Mouse (Mus musculus) forebrain, embryonic 11.5 days (tissue): Measurements from ENCODE around the gene Hdc. TPM values are rescaled to one million over a fixed set of nuclear protein-coding genes. Genes with fewer than 3 reads are reported as not detected.
"Not testable (repeated sequence)": the region's sequence is repeated elsewhere in the genome, so short reads cannot be mapped to it uniquely, and the experiment has no call there.

Experiments
- ATAC-seq: fragments of 200-750 bp; cut with Nextera tagmentation; replicated peaks from 2 replicates; pipeline ENCODE4 v1.8.0; 2017; ENCODE audit warnings: moderate TSS enrichment; ENCODE audit not compliant: low FRiP score
- DNase-seq: peaks from one replicate; pipeline ENCODE4 v3.0.0-alpha.2; 2017; ENCODE audit warnings: low spot score
- H3K27ac ChIP-seq: fragments of 300-500 bp; sonication (generic); 2 replicates; pipeline ENCODE4 v1.5.1; 2014; ENCODE audit warnings: low read depth, low read length
- H3K27me3 ChIP-seq: fragments of 300-500 bp; sonication (generic); 2 replicates; pipeline ENCODE4 v1.6.1; 2014; ENCODE audit warnings: mild to moderate bottlenecking, low read length, mixed read lengths; ENCODE audit not compliant: control insufficient read depth, insufficient read depth
- H3K36me3 ChIP-seq: fragments of 300-500 bp; sonication (generic); 2 replicates; pipeline ENCODE4 v1.6.1; 2014; ENCODE audit warnings: mild to moderate bottlenecking, low read length, moderate library complexity, mixed read lengths; ENCODE audit not compliant: control insufficient read depth, insufficient read depth
- H3K4me1 ChIP-seq: fragments of 300-500 bp; sonication (generic); replicated peaks from 2 replicates; pipeline ENCODE4 v1.6.1; 2014; ENCODE audit warnings: low read length, mixed read lengths; ENCODE audit not compliant: control insufficient read depth, insufficient read depth
- H3K4me2 ChIP-seq: fragments of 300-500 bp; sonication (generic); 2 replicates; pipeline ENCODE4 v1.6.1; 2014; ENCODE audit warnings: low read depth, mild to moderate bottlenecking, low read length, moderate library complexity, mixed read lengths; ENCODE audit not compliant: severe bottlenecking
- H3K4me3 ChIP-seq: fragments of 300-500 bp; sonication (generic); 2 replicates; pipeline ENCODE4 v1.5.1; 2014; ENCODE audit warnings: low read depth, low read length
- H3K9ac ChIP-seq: fragments of 300-500 bp; sonication (generic); 2 replicates; pipeline ENCODE4 v1.6.1; 2014; ENCODE audit warnings: low read length
- H3K9me3 ChIP-seq: fragments of 300-500 bp; sonication (generic); 2 replicates; pipeline ENCODE4 v1.6.1; 2016; ENCODE audit warnings: low read length, mixed read lengths; ENCODE audit not compliant: control insufficient read depth
- WGBS: fragments of 180-500 bp; shearing (Covaris S2); extraction: QIAGEN DNeasy Blood & Tissue Kit; methylation state at CpG from one replicate; pipeline ENCODE4 v1.1.7; 2014; 5-methylcytosine and 5-hydroxymethylcytosine counted together
- polyA plus RNA-seq: library from polyadenylated mRNA; unstranded; fragments of >200 nt; fragmentation: Nextera tagmentation; extraction: Ambion mirVana; gene quantifications from 2 replicates; pipeline ENCODE4 v1.2.1, GENCODE M21; 2014

Hdc gene
- polyA plus RNA-seq, 1 experiment from 2014 or later = 0.75 TPM

- no peaks in the 10 kb centered on the region; the same call in 1 of the 2 replicates for H3K9me3 ChIP-seq
- H3K27me3 ChIP-seq = no peaks in the 10 kb centered on the region
- DNase-seq (no peak), ATAC-seq (no peak)
- no peaks in the 10 kb centered on the region for H3K4me1 ChIP-seq
- peaks cover 10% of the 10 kb centered on the region for H3K36me3 ChIP-seq
- H3K9ac ChIP-seq = no peak overlapping the region
- H3K27ac ChIP-seq = no peak overlapping the region
- no peak overlapping the region for H3K4me3 ChIP-seq
- 87% methylated on average over 12 of the region's 12 CpGs for WGBS
- H3K4me2 ChIP-seq = no peak overlapping the region
Observed at GRCm38 (mm10) chr2:126635939-126636823, 17.1 kb upstream of the Hdc start.

DNA sequence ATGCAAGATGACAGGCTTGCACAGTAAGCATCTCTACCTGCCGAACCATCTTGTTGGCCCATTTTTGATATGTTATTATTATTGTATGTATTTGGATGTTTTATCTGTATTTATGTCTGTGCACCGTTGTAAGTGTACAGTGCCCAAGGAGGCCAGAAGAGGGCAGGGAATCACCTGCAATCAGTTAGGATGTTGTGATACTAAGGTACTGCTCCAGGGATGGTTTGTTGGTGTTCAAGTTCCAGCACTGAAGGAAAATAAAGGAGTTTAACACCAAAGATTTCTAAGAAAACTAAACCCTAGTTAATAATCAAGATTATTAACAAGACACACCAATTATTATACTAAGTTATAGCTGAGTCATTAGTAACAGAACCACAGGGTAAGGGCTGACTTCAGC lies 14.1 kb upstream of the Hdc start:
- no peak for ATAC-seq
- H3K9ac ChIP-seq = no peak overlapping the region
- no peaks in the 10 kb centered on the region; the same call in 1 of the 2 replicates for H3K36me3 ChIP-seq
- no peak overlapping the region for H3K27ac ChIP-seq
- DNase-seq = no peak
- WGBS = 93% methylated on average over 2 of the region's 2 CpGs
- H3K4me2 ChIP-seq = no peak overlapping the region
- no peaks in the 10 kb centered on the region for H3K9me3 ChIP-seq
- H3K4me3 ChIP-seq = no peak overlapping the region
- no peaks in the 10 kb centered on the region for H3K4me1 ChIP-seq
- H3K27me3 ChIP-seq = no peaks in the 10 kb centered on the region

DNA sequence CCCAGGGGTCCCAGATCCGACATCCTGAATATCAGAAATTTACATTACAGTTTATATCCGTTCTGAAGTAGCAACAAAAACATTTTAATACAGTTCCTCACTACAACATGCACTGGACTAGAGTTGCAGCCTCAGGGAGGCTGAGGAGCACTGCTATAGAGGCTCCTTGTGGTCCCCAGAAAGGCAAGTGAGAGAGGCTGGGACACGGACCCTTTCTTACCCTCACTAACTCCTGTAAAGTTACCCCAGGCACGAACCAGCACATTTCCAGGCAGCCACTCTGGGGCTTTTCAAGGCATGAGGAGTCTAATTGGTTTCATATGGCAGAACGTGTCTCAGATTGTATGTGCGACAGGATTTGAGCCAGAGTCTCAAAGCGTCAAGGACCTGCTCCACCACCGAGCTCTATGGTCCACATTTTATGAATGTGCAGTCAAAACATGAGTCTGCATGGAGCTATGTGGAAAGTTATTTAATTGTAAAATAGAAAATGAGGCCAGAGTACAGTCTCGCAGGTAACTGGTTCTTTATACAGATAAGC lies 9.4 kb upstream of the Hdc start:
- H3K9me3 ChIP-seq = no peaks in the 10 kb centered on the region
- no peak overlapping the region for H3K27ac ChIP-seq
- WGBS = 85% methylated on average over 9 of the region's 9 CpGs
- no peak for ATAC-seq
- no peak overlapping the region for H3K4me3 ChIP-seq
- DNase-seq = no peak
- no peaks in the 10 kb centered on the region for H3K4me1 ChIP-seq
- H3K9ac ChIP-seq = no peak overlapping the region
- H3K4me2 ChIP-seq = no peak overlapping the region
- H3K36me3 ChIP-seq = no peaks in the 10 kb centered on the region
- no peaks in the 10 kb centered on the region for H3K27me3 ChIP-seq

DNA sequence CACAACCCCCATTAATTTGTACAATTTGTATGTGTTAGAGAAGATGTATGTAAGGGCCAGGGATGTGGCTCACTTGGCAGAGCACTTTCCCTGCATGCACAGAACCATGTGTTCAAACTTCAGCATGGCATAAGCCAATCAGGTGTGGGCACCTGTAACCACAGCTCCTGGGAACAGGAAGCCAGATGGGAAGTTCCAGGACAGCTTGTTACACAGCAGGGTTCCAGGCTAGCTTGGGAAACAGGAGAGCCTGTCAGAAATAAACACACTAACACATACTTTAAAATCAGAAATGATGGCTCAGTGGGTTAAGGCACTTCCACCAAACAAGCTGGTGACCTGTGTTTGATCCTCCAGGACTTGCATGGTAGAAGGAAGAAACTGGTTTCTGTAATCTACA lies 4.0 kb upstream of the Hdc start:
- H3K4me2 ChIP-seq = no peak overlapping the region
- ATAC-seq = no peak
- no peaks in the 10 kb centered on the region for H3K27me3 ChIP-seq
- H3K4me1 ChIP-seq = 0 out of 2 replicates have a peak, but pooled peaks cover 1% of the 10 kb centered on the region
- H3K9me3 ChIP-seq = no peaks in the 10 kb centered on the region
- no peak overlapping the region for H3K9ac ChIP-seq
- no peak overlapping the region for H3K27ac ChIP-seq
- no peak overlapping the region for H3K4me3 ChIP-seq
- no peak for DNase-seq
- no peaks in the 10 kb centered on the region for H3K36me3 ChIP-seq

- Histone ChIP-seq H3K9ac (no peak overlapping the region), H3K27me3 (no peaks in the 10 kb centered on the region), H3K4me3 (no peak overlapping the region), H3K27ac (no peak overlapping the region), H3K36me3 (no peaks in the 10 kb centered on the region), H3K4me2 (no peak overlapping the region), H3K9me3 (no peaks in the 10 kb centered on the region), H3K4me1 (0 out of 2 replicates have a peak, but pooled peaks cover 1% of the 10 kb centered on the region)
- DNase-seq (no peak), ATAC-seq (no peak)
- WGBS = 81% methylated on average over 2 of the region's 2 CpGs
Observed at GRCm38 (mm10) chr2:126622455-126622854, 3.4 kb upstream of the Hdc start.

DNA sequence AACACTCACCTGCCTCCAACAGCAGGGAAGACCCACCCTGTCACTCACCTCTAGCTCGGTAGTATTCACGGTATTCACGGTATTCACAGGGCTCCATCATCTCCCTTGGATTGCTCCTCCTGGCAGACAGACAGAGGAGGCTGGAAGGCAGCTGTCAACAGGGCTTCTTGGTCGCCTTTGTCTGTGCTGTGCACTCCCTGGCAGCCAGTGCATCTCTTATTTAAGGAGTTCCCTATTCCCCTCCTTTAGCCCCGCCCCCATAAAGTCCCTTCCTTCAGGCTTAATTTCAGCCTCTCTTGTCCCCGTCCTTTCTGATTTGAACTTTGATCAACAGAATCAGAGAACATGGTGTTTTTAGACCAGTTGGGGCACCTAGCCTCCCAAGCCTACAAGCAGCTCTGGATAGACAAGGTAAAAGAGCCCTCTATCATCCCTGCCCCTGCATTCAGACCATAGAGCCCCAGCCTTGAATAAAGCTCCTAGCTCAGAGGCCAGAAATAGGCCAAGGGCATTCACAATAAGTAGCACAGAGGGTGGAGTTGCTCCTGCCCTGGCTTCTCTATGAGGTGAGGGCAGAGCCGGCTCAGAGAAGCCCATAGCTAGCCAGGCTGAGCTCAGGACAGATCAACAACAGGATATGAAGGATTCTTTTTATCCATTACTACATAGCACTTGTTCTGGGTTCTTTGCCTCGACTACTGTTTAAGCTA lies 474 bp downstream of the Hdc start:
- H3K4me2 ChIP-seq = no peak overlapping the region
- 0 out of 2 replicates have a peak, but pooled peaks cover 1% of the 10 kb centered on the region for H3K4me1 ChIP-seq
- 27% methylated on average over 8 of the region's 8 CpGs for WGBS
- H3K27ac ChIP-seq = no peak overlapping the region
- H3K36me3 ChIP-seq = no peaks in the 10 kb centered on the region
- no peak for ATAC-seq
- no peaks in the 10 kb centered on the region for H3K27me3 ChIP-seq
- no peak overlapping the region for H3K4me3 ChIP-seq
- no peak overlapping the region for H3K9ac ChIP-seq
- DNase-seq = no peak
- no peaks in the 10 kb centered on the region for H3K9me3 ChIP-seq

DNA sequence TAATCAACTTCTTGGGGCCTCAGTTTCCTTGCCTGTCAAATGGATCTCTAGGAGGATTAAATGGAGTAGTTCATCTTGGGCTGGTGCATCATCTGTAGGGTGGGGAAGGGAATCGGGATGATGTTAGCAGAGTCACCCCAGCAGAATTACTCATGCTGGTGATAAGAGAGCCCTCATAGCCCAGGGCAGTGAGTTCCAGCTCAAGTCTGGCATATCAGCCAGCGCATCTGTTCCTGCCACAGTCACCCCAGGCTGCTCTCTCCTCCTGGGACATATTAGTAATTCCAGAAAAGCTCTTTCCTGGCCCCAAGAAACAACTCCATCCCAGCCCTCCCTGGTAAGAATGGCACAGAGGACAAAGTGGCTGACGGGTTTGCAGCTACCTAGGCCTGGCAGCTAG lies 3.7 kb downstream of the Hdc start:
- Histone ChIP-seq H3K4me1 (0 out of 2 replicates have a peak, but pooled peaks cover 1% of the 10 kb centered on the region), H3K36me3 (no peaks in the 10 kb centered on the region), H3K27me3 (no peaks in the 10 kb centered on the region), H3K9me3 (no peaks in the 10 kb centered on the region), H3K4me2 (no peak overlapping the region), H3K27ac (no peak overlapping the region), H3K9ac (no peak overlapping the region), H3K4me3 (no peak overlapping the region)
- no peak for ATAC-seq
- 85% methylated on average over 3 of the region's 3 CpGs for WGBS
- no peak for DNase-seq

- H3K4me1 ChIP-seq, H3K27me3 ChIP-seq, H3K4me2 ChIP-seq, DNase-seq, H3K9ac ChIP-seq, H3K27ac ChIP-seq, H3K9me3 ChIP-seq, H3K36me3 ChIP-seq, ATAC-seq, H3K4me3 ChIP-seq: not testable (repeated sequence)
- WGBS = 81% methylated on average over 12 of the region's 12 CpGs
Observed at GRCm38 (mm10) chr2:126609600-126609999, 9.5 kb downstream of the Hdc start.
